Mouse (Mus musculus) stomach, embryonic 15.5 days (tissue): ENCODE results near the gene Gm45208. TPM values are rescaled to one million over a fixed set of nuclear protein-coding genes. Genes with fewer than 3 reads are reported as not detected.

Source experiments
- ATAC-seq: fragments of 200-750 bp; cut with Nextera tagmentation; 2 replicates; pipeline ENCODE4 v1.8.0; 2017; ENCODE audit warnings: low read depth, moderate number of reproducible peaks, moderate TSS enrichment; ENCODE audit not compliant: insufficient read depth, low FRiP score
- H3K27ac ChIP-seq: fragments of 300-500 bp; sonication (generic); 2 replicates; pipeline ENCODE4 v1.5.1; 2015; ENCODE audit warnings: mild to moderate bottlenecking, inconsistent platforms
- H3K27me3 ChIP-seq: fragments of 300-500 bp; sonication (generic); replicated peaks from 2 replicates; pipeline ENCODE4 v1.6.1; 2015; ENCODE audit warnings: inconsistent platforms
- H3K36me3 ChIP-seq: fragments of 300-500 bp; sonication (generic); 2 replicates; pipeline ENCODE4 v1.6.1; 2015; ENCODE audit warnings: inconsistent platforms
- H3K4me1 ChIP-seq: fragments of 300-500 bp; sonication (generic); 2 replicates; pipeline ENCODE4 v1.6.1; 2015; ENCODE audit warnings: inconsistent platforms
- H3K4me2 ChIP-seq: fragments of 300-500 bp; sonication (generic); 2 replicates; pipeline ENCODE4 v1.6.1; 2015; ENCODE audit warnings: mild to moderate bottlenecking, inconsistent platforms
- H3K4me3 ChIP-seq: fragments of 300-500 bp; sonication (generic); replicated peaks from 2 replicates; pipeline ENCODE4 v1.5.1; 2015; ENCODE audit warnings: inconsistent platforms
- H3K9ac ChIP-seq: fragments of 300-500 bp; sonication (generic); 2 replicates; pipeline ENCODE4 v1.6.1; 2015; ENCODE audit warnings: inconsistent platforms
- H3K9me3 ChIP-seq: fragments of 300-500 bp; sonication (generic); 2 replicates; pipeline ENCODE4 v1.6.1; 2016; ENCODE audit warnings: inconsistent platforms
- WGBS: fragments of 180-500 bp; shearing (Covaris S2); methylation state at CpG from one replicate; pipeline ENCODE4 v1.1.7; 2015; 5-methylcytosine and 5-hydroxymethylcytosine counted together
- polyA plus RNA-seq: library from polyadenylated mRNA; unstranded; fragments of >200 nt; fragmentation: Nextera tagmentation; extraction: Ambion mirVana; gene quantifications from 2 replicates; pipeline ENCODE4 v1.2.1, GENCODE M21; 2015

Gene Gm45208
- polyA plus RNA-seq, 1 experiment from 2014 or later: 1.5 TPM

DNA sequence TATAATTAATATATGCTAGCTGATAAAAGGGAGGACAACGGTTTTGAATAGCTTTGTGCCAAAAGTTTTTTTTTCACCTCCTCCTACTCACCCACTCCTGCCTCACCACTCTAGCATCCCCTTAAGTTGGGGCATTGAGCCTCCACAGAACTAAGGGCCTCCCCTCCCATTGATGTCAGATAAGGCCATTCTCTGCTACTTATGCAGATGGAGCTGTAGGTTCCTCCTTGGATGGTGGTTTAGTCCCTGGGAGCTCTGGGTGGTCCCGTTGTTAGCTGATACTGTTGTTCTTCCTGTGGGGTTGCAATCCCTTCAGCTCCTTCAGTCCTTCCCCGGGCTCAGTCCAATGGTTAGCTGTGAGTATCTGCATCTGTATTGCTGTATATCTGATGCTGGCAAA is 57.2 kb downstream of the Gm45208 start:
- no peak overlapping the region for H3K4me3 ChIP-seq
- WGBS: 12% methylated on average over 3 of the region's 3 CpGs
- no peak overlapping the region for H3K9ac ChIP-seq
- no peak overlapping the region for H3K4me2 ChIP-seq
- no peak overlapping the region for H3K27ac ChIP-seq
- no peaks in the 10 kb centered on the region for H3K27me3 ChIP-seq
- no peaks in the 10 kb centered on the region for H3K9me3 ChIP-seq
- no peaks in the 10 kb centered on the region for H3K36me3 ChIP-seq
- ATAC-seq: no peak
- H3K4me1 ChIP-seq: no peaks in the 10 kb centered on the region

Other genes with a start within 250 kb of the Gm45208 start
- gene Foxp3, start 148.6 kb upstream of the Gm45208 start, polyA plus RNA-seq: 0.04 and 0.12 TPM in 2 replicates
- 1.6 and 2.0 TPM in 2 replicates for gene Ppp1r3f, start 148.0 kb upstream of the Gm45208 start, polyA plus RNA-seq
- gene Ccdc22, start 116.7 kb upstream of the Gm45208 start, polyA plus RNA-seq: 28.0 and 29.0 TPM in 2 replicates
- gene Cacna1f, start 115.2 kb upstream of the Gm45208 start, polyA plus RNA-seq: 0.04 TPM in 1 of 2 replicates, not detected in the other
- gene Syp, start 83.8 kb upstream of the Gm45208 start, polyA plus RNA-seq: 7.3 and 7.5 TPM in 2 replicates
- gene Prickle3, start 65.0 kb upstream of the Gm45208 start, polyA plus RNA-seq: 10.7 and 10.8 TPM in 2 replicates
- gene Plp2, start 50.9 kb upstream of the Gm45208 start, polyA plus RNA-seq: 223 and 255 TPM in 2 replicates
- 0.54 and 0.74 TPM in 2 replicates for gene Magix, start 41.0 kb upstream of the Gm45208 start, polyA plus RNA-seq
- 33.0 and 34.9 TPM in 2 replicates for gene Gpkow, start 25.1 kb upstream of the Gm45208 start, polyA plus RNA-seq
- gene Wdr45, start 7.9 kb upstream of the Gm45208 start, polyA plus RNA-seq: 32.0 and 32.5 TPM in 2 replicates
- 58.3 and 60.9 TPM in 2 replicates for gene Praf2, start 6.2 kb downstream of the Gm45208 start, polyA plus RNA-seq
- gene Ccdc120, start 28.7 kb downstream of the Gm45208 start, polyA plus RNA-seq: 16.0 and 22.2 TPM in 2 replicates
- gene Tfe3, start 40.3 kb downstream of the Gm45208 start, polyA plus RNA-seq: 26.2 and 29.9 TPM in 2 replicates
- gene Gripap1, start 67.5 kb downstream of the Gm45208 start, polyA plus RNA-seq: 38.9 and 42.4 TPM in 2 replicates
- 1.4 and 1.5 TPM in 2 replicates for gene Kcnd1, start 100.0 kb downstream of the Gm45208 start, polyA plus RNA-seq
- 44.3 and 44.7 TPM in 2 replicates for gene Otud5, start 119.1 kb downstream of the Gm45208 start, polyA plus RNA-seq
- 10.3 and 15.9 TPM in 2 replicates for gene Pim2, start 156.0 kb downstream of the Gm45208 start, polyA plus RNA-seq
- 39.0 and 39.4 TPM in 2 replicates for gene Slc35a2, start 161.8 kb downstream of the Gm45208 start, polyA plus RNA-seq
- gene Pqbp1, start 177.0 kb downstream of the Gm45208 start, polyA plus RNA-seq: 110 and 111 TPM in 2 replicates
- gene Timm17b, start 177.1 kb downstream of the Gm45208 start, polyA plus RNA-seq: 141 and 148 TPM in 2 replicates
- not detected in 2 replicates for gene Gm10491, start 185.6 kb downstream of the Gm45208 start, polyA plus RNA-seq
- gene Gm10490, start 187.3 kb downstream of the Gm45208 start, polyA plus RNA-seq: not detected in 2 replicates
- 13.0 and 13.2 TPM in 2 replicates for gene Pcsk1n, start 197.6 kb downstream of the Gm45208 start, polyA plus RNA-seq
- not detected in 2 replicates for gene Eras, start 206.4 kb downstream of the Gm45208 start, polyA plus RNA-seq
- 19.9 and 22.4 TPM in 2 replicates for gene Hdac6, start 225.6 kb downstream of the Gm45208 start, polyA plus RNA-seq